In the genomic region with DNA sequence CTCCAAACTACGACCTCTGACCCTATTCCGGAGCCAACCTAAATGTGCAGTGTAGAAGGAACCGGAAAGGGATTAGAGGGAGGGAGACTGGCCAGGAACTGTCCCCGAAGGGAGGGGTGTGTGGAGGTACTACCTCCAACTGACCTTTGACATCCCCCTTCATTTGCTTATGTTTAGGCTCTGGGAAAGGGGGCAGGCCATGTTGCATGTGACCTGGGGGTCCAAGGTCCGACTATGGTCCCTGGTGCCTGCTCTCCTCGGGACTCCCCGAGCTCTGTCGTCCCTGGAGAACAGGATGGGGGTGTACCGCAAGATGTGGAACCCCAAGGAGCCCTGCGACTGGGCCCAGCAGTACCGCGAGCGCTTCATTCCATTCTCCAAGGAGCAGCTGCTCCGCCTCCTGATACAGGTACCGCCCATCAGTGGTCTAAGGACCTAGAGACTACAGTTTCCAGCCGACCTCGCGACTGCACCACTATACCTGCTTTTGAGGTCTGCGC, we compare ENCODE assay signal across 8 mouse cellular contexts. TPM values are rescaled to one million over a fixed set of nuclear protein-coding genes. Genes with fewer than 3 reads are reported as not detected.
A peak's percentile ranks its signal among the peaks of the same experiment; 100 is the strongest.
DNase-seq lines count a peak whose midpoint lies in the region; ATAC-seq and TF ChIP-seq lines count a peak whose summit lies in the region.

No protein-coding gene starts in this region.

- H3K27me3 ChIP-seq in ES-Bruce4 (ENCODE audit: control insufficient read depth, insufficient read depth, low read length, poor library complexity, severe bottlenecking): no peaks in the 10 kb centered on the region
- H3K27me3 ChIP-seq in forebrain, embryonic 13.5 days: no peaks in the 10 kb centered on the region
- H3K27me3 ChIP-seq in hindbrain, embryonic 15.5 days: no peaks in the 10 kb centered on the region

- H3K9me3 ChIP-seq in ES-Bruce4 (replicated peaks; ENCODE audit: control insufficient read depth, insufficient read depth, low read length, poor library complexity, severe bottlenecking): no peaks in the 10 kb centered on the region
- no peaks in the 10 kb centered on the region for H3K9me3 ChIP-seq in forebrain, embryonic 13.5 days (replicated peaks)
- H3K9me3 ChIP-seq in hindbrain, embryonic 15.5 days: no peaks in the 10 kb centered on the region

- H3K9ac ChIP-seq in ES-Bruce4 (ENCODE audit: low read depth, poor library complexity, severe bottlenecking): peak overlapping the region; percentile 78
- peak overlapping the region; percentile 60 for H3K9ac ChIP-seq in forebrain, embryonic 13.5 days
- peak overlapping the region; percentile 62 for H3K9ac ChIP-seq in hindbrain, embryonic 15.5 days

- H3K4me1 ChIP-seq in ES-Bruce4 (ENCODE audit: control insufficient read depth, insufficient read depth, low read length): no peaks in the 10 kb centered on the region
- peaks cover 12% of the 10 kb centered on the region for H3K4me1 ChIP-seq in forebrain, embryonic 13.5 days
- peaks cover 15% of the 10 kb centered on the region for H3K4me1 ChIP-seq in hindbrain, embryonic 15.5 days (replicated peaks)

- no peak for TF ChIP-seq POLR2A in ES-Bruce4 (IDR thresholded peaks at IDR 0.05; ENCODE audit: insufficient read depth, low read length)

- no peak for TF ChIP-seq CTCF in ES-Bruce4 (IDR thresholded peaks at IDR 0.05; ENCODE audit: low read depth, low read length)

- 1% methylated on average over 19 of the region's 19 CpGs for WGBS in forebrain, embryonic 13.5 days
- WGBS in hindbrain, embryonic 15.5 days: 1% methylated on average over 19 of the region's 19 CpGs

- no peaks in the 10 kb centered on the region for H3K36me3 ChIP-seq in ES-Bruce4 (ENCODE audit: control insufficient read depth, insufficient read depth, low read length, poor library complexity, severe bottlenecking)
- H3K36me3 ChIP-seq in forebrain, embryonic 13.5 days (ENCODE audit: poor library complexity, severe bottlenecking): no peaks in the 10 kb centered on the region
- H3K36me3 ChIP-seq in hindbrain, embryonic 15.5 days: no peaks in the 10 kb centered on the region

- H3K4me2 ChIP-seq in forebrain, embryonic 13.5 days: peak overlapping the region; percentile 89
- peak overlapping the region; percentile 90 for H3K4me2 ChIP-seq in hindbrain, embryonic 15.5 days

- TF ChIP-seq EP300 in ES-Bruce4 (IDR thresholded peaks at IDR 0.05; ENCODE audit: insufficient read depth, low read depth, low read length): no peak

- H3K4me3 ChIP-seq in ES-Bruce4 (ENCODE audit: low read depth, low read length): peak overlapping the region; percentile 86
- H3K4me3 ChIP-seq in forebrain, embryonic 13.5 days: peak overlapping the region; percentile 51
- peak overlapping the region; percentile 53 for H3K4me3 ChIP-seq in hindbrain, embryonic 15.5 days

- ATAC-seq in forebrain, embryonic 13.5 days: peak; percentile 64
- peak; percentile 65 for ATAC-seq in hindbrain, embryonic 15.5 days (ENCODE audit: low FRiP score, low read depth)

- H3K27ac ChIP-seq in ES-Bruce4 (ENCODE audit: insufficient read depth, low read length): peak overlapping the region; percentile 83
- peak overlapping the region; percentile 37 for H3K27ac ChIP-seq in forebrain, embryonic 13.5 days
- peak overlapping the region; percentile 82 for H3K27ac ChIP-seq in hindbrain, embryonic 15.5 days (replicated peaks)

- DNase-seq in adrenal gland, postnatal 25 days: peak; percentile 52
- peak; percentile 45 to 53 for DNase-seq in left cerebral cortex, adult 18-20 months (ENCODE audit: low spot score in 2 of 2)
- peak; percentile 75 for DNase-seq in lung, postnatal 36 days
- peak; percentile 53 for DNase-seq in right cerebral cortex, postnatal 14 days
- DNase-seq in retina, postnatal 1 day: no peak

RNA-seq across cellular contexts. Expression of gene Tmem143, which starts 0.6 kb away (rescaled TPM):
- 21.7 and 28.2 TPM in 2 replicates for polyA plus RNA-seq in ES-Bruce4 (2011; ENCODE audit: insufficient read depth, insufficient read length, low read depth, missing spikeins)
- total RNA-seq in adrenal gland, postnatal 25 days (2021): 53.0 and 61.3 TPM in 2 replicates
- polyA plus RNA-seq in forebrain, embryonic 13.5 days (2015; fragmentation: Nextera tagmentation; extraction: Ambion mirVana): 3.7 and 4.3 TPM in 2 replicates
- polyA plus RNA-seq in hindbrain, embryonic 15.5 days (2015; fragmentation: Nextera tagmentation; extraction: Ambion mirVana): 6.7 and 8.5 TPM in 2 replicates
- 10 to 100 TPM; 20.9 to 22.0 TPM for total RNA-seq in left cerebral cortex, adult 18-20 months (2021)

RNA-seq across cellular contexts. Expression of gene Syngr4, which starts 0.8 kb away (rescaled TPM):
- polyA plus RNA-seq in ES-Bruce4 (2011; ENCODE audit: insufficient read depth, insufficient read length, low read depth, missing spikeins): 2.0 and 3.4 TPM in 2 replicates
- total RNA-seq in adrenal gland, postnatal 25 days (2021): 0.70 TPM in 1 of 2 replicates, not detected in the other
- polyA plus RNA-seq in forebrain, embryonic 13.5 days (2015; fragmentation: Nextera tagmentation; extraction: Ambion mirVana): 0.62 and 0.92 TPM in 2 replicates
- 0.34 TPM in 1 of 2 replicates, not detected in the other for polyA plus RNA-seq in hindbrain, embryonic 15.5 days (2015; fragmentation: Nextera tagmentation; extraction: Ambion mirVana)
- not detected for total RNA-seq in left cerebral cortex, adult 18-20 months (2021)

RNA-seq across cellular contexts. Expression of gene Grin2d, which starts 19.1 kb away (rescaled TPM):
- polyA plus RNA-seq in ES-Bruce4 (2011; ENCODE audit: insufficient read depth, insufficient read length, low read depth, missing spikeins): 0.43 and 0.68 TPM in 2 replicates
- total RNA-seq in adrenal gland, postnatal 25 days (2021): 0.43 and 1.2 TPM in 2 replicates
- 0.48 TPM in 2 replicates for polyA plus RNA-seq in forebrain, embryonic 13.5 days (2015; fragmentation: Nextera tagmentation; extraction: Ambion mirVana)
- 3.4 and 4.3 TPM in 2 replicates for polyA plus RNA-seq in hindbrain, embryonic 15.5 days (2015; fragmentation: Nextera tagmentation; extraction: Ambion mirVana)
- 10 to 100 TPM; 10.7 to 10.9 TPM for total RNA-seq in left cerebral cortex, adult 18-20 months (2021)

RNA-seq across cellular contexts. Expression of gene Emp3, which starts 23.9 kb away (rescaled TPM):
- polyA plus RNA-seq in ES-Bruce4 (2011; ENCODE audit: insufficient read depth, insufficient read length, low read depth, missing spikeins): 10.6 and 11.0 TPM in 2 replicates
- 231 and 241 TPM in 2 replicates for total RNA-seq in adrenal gland, postnatal 25 days (2021)
- 13.2 and 16.6 TPM in 2 replicates for polyA plus RNA-seq in forebrain, embryonic 13.5 days (2015; fragmentation: Nextera tagmentation; extraction: Ambion mirVana)
- polyA plus RNA-seq in hindbrain, embryonic 15.5 days (2015; fragmentation: Nextera tagmentation; extraction: Ambion mirVana): 34.1 and 43.6 TPM in 2 replicates
- 1 to 10 TPM; 5.5 to 8.4 TPM for total RNA-seq in left cerebral cortex, adult 18-20 months (2021)

RNA-seq across cellular contexts. Expression of gene Kdelr1, which starts 24.7 kb away (rescaled TPM):
- polyA plus RNA-seq in ES-Bruce4 (2011; ENCODE audit: insufficient read depth, insufficient read length, low read depth, missing spikeins): 98.0 and 102 TPM in 2 replicates
- 140 and 141 TPM in 2 replicates for total RNA-seq in adrenal gland, postnatal 25 days (2021)
- polyA plus RNA-seq in forebrain, embryonic 13.5 days (2015; fragmentation: Nextera tagmentation; extraction: Ambion mirVana): 31.6 and 33.9 TPM in 2 replicates
- polyA plus RNA-seq in hindbrain, embryonic 15.5 days (2015; fragmentation: Nextera tagmentation; extraction: Ambion mirVana): 56.4 and 61.0 TPM in 2 replicates
- total RNA-seq in left cerebral cortex, adult 18-20 months (2021): 10 to 100 TPM; 69.0 to 76.2 TPM
